Mouse (Mus musculus) forebrain, postnatal 0 days (tissue): ENCODE data around the gene Msln. TPM values are rescaled to one million over a fixed set of nuclear protein-coding genes. Genes with fewer than 3 reads are reported as not detected.

Experiments used
- ATAC-seq: fragments of 200-750 bp; cut with Nextera tagmentation; 2 replicates; pipeline ENCODE4 v1.8.0; 2017; ENCODE audit warnings: mild to moderate bottlenecking, moderate library complexity
- DNase-seq: peaks from one replicate; pipeline ENCODE4 v3.0.0-alpha.2; 2015
- H3K27ac ChIP-seq: fragments of 300-500 bp; sonication (generic); 2 replicates; pipeline ENCODE4 v1.5.1; 2014; ENCODE audit warnings: low read depth, mild to moderate bottlenecking, antibody characterized with exemption, low read length, moderate library complexity, mixed read lengths
- H3K27me3 ChIP-seq: fragments of 300-500 bp; sonication (generic); 2 replicates; pipeline ENCODE4 v1.6.1; 2014; ENCODE audit warnings: mild to moderate bottlenecking, low read length, mixed read lengths; ENCODE audit not compliant: insufficient read depth
- H3K36me3 ChIP-seq: fragments of 300-500 bp; sonication (generic); 2 replicates; pipeline ENCODE4 v1.6.1; 2014; ENCODE audit warnings: mild to moderate bottlenecking, moderate library complexity; ENCODE audit not compliant: insufficient read depth
- H3K4me1 ChIP-seq: fragments of 300-500 bp; sonication (generic); 2 replicates; pipeline ENCODE4 v1.6.1; 2014; ENCODE audit warnings: antibody characterized with exemption; ENCODE audit not compliant: insufficient read depth
- H3K4me2 ChIP-seq: fragments of 300-500 bp; sonication (generic); 2 replicates; pipeline ENCODE4 v1.6.1; 2014; ENCODE audit warnings: low read depth, mild to moderate bottlenecking, moderate library complexity
- H3K4me3 ChIP-seq: fragments of 300-500 bp; sonication (generic); 2 replicates; pipeline ENCODE4 v1.5.1; 2014; ENCODE audit warnings: low read depth, low read length, mixed read lengths
- H3K9ac ChIP-seq: fragments of 300-500 bp; sonication (generic); 2 replicates; pipeline ENCODE4 v1.6.1; 2014; ENCODE audit warnings: mild to moderate bottlenecking
- H3K9me3 ChIP-seq: fragments of 300-500 bp; sonication (generic); 2 replicates; pipeline ENCODE4 v1.6.1; 2016; ENCODE audit warnings: low read length
- CTCF ChIP-seq: sonication (generic); IDR thresholded peaks from 2 replicates; pipeline ENCODE4 v1.5.1; 2016; ENCODE audit warnings: antibody characterized with exemption, control low read depth, low read depth
- WGBS: fragments of 180-500 bp; shearing (Covaris S2); extraction: QIAGEN DNeasy Blood & Tissue Kit; methylation state at CpG from one replicate; pipeline ENCODE4 v1.1.7; 2014; 5-methylcytosine and 5-hydroxymethylcytosine counted together
- polyA plus RNA-seq: library from polyadenylated mRNA; unstranded; fragments of >200 nt; fragmentation: Nextera tagmentation; extraction: Ambion mirVana; gene quantifications from 2 replicates; pipeline ENCODE4 v1.2.1, GENCODE M21; 2015
- total RNA-seq: library from RNA; depleted of rRNA; stranded (reverse); fragments of >200 nt; gene quantifications from 2 replicates; pipeline ENCODE4 v1.2.3, GENCODE M21; 2014; rRNA removed

Msln gene
- total RNA-seq (2.1 and 4.0 TPM in 2 replicates), polyA plus RNA-seq (0.97 and 1.3 TPM in 2 replicates)

- no peaks in the 10 kb centered on the region for H3K36me3 ChIP-seq
- no peak within 1 kb of the TSS for H3K27ac ChIP-seq
- WGBS = 83% methylated on average over 9 of the region's 9 CpGs
- H3K27me3 ChIP-seq = no peaks in the 10 kb centered on the region
- ATAC-seq (no peak), DNase-seq (no peak)
- H3K9me3 ChIP-seq = no peaks in the 10 kb centered on the region
- no peak for TF ChIP-seq CTCF
- H3K4me3 ChIP-seq = no peak within 1 kb of the TSS
- H3K4me1 ChIP-seq = no peaks in the 10 kb centered on the region
- no peak within 1 kb of the TSS for H3K9ac ChIP-seq
- H3K4me2 ChIP-seq = no peak within 1 kb of the TSS
These were observed at the start of gene Msln for GRCm38 (mm10) chr17:25754241-25754640. Gene Msln (minus strand): TSS chr17:25754378.

- H3K9ac ChIP-seq = peak overlapping the region; percentile 40
- no peak overlapping the region for H3K4me3 ChIP-seq
- 7% methylated on average over 10 of the region's 10 CpGs for WGBS
- peak; percentile 96 for ATAC-seq
- H3K9me3 ChIP-seq = no peaks in the 10 kb centered on the region
- peak; percentile 89 for DNase-seq
- H3K36me3 ChIP-seq = no peaks in the 10 kb centered on the region
- TF ChIP-seq CTCF = no peak
- H3K4me1 ChIP-seq = peaks cover 10% of the 10 kb centered on the region
- H3K27ac ChIP-seq = peak overlapping the region; percentile 89
- no peaks in the 10 kb centered on the region for H3K27me3 ChIP-seq
- H3K4me2 ChIP-seq = peak overlapping the region; percentile 33
These were observed 48.8 kb upstream of the Msln start for GRCm38 (mm10) chr17:25802825-25803517.

- DNase-seq (peak; percentile 82), ATAC-seq (peak; percentile 32; the same call in 1 of the 2 replicates)
- Histone ChIP-seq H3K36me3 (no peaks in the 10 kb centered on the region), H3K27ac (no peak overlapping the region), H3K27me3 (peaks cover 6% of the 10 kb centered on the region; the same call in 1 of the 2 replicates), H3K4me2 (no peak overlapping the region), H3K4me1 (peaks cover 9% of the 10 kb centered on the region; the same call in 1 of the 2 replicates), H3K9me3 (no peaks in the 10 kb centered on the region), H3K9ac (no peak overlapping the region), H3K4me3 (no peak overlapping the region)
- 5% methylated on average over 6 of the region's 6 CpGs for WGBS
- peak; percentile 87 for TF ChIP-seq CTCF
These were observed 46.9 kb upstream of the Msln start for GRCm38 (mm10) chr17:25801029-25801428.

- Histone ChIP-seq H3K4me3 (peak within 1 kb of the TSS; percentile 47), H3K27me3 (peaks cover 6% of the 10 kb centered on the region; the same call in 1 of the 2 replicates), H3K36me3 (no peaks in the 10 kb centered on the region), H3K4me2 (peak within 1 kb of the TSS; percentile 64), H3K9ac (peak within 1 kb of the TSS; percentile 45), H3K27ac (peak within 1 kb of the TSS; percentile 16; the same call in 1 of the 2 replicates), H3K4me1 (peaks cover 11% of the 10 kb centered on the region), H3K9me3 (no peaks in the 10 kb centered on the region)
- DNase-seq (peak; percentile 69), ATAC-seq (peak; percentile 66)
- TF ChIP-seq CTCF = no peak
- 1% methylated on average over 33 of the region's 35 CpGs for WGBS
These were observed 42.8 kb upstream of the Msln start, which contains the start of gene Metrn for GRCm38 (mm10) chr17:25796951-25797369. Gene Metrn (minus strand): TSS chr17:25797136.

- peak overlapping the region; percentile 64 for H3K4me2 ChIP-seq
- H3K36me3 ChIP-seq = no peaks in the 10 kb centered on the region
- DNase-seq = no peak
- peak overlapping the region; percentile 47 for H3K4me3 ChIP-seq
- peak overlapping the region; percentile 45; the same call in 1 of the 2 replicates for H3K9ac ChIP-seq
- H3K4me1 ChIP-seq = peaks cover 11% of the 10 kb centered on the region
- H3K27ac ChIP-seq = peak overlapping the region; percentile 16; the same call in 1 of the 2 replicates
- 3% methylated on average over 37 of the region's 37 CpGs for WGBS
- peaks cover 6% of the 10 kb centered on the region; the same call in 1 of the 2 replicates for H3K27me3 ChIP-seq
- H3K9me3 ChIP-seq = no peaks in the 10 kb centered on the region
- TF ChIP-seq CTCF = no peak
- ATAC-seq = no peak
These were observed 42.1 kb upstream of the Msln start for GRCm38 (mm10) chr17:25796211-25796771.

GRCm38 (mm10) chr17:25795609-25796092 lies 41.5 kb upstream of the Msln start, which contains the start of gene AC134908.4:
Gene AC134908.4 (minus strand): TSS chr17:25795659.
- peak; percentile 10 for ATAC-seq
- Histone ChIP-seq H3K9ac (peak within 1 kb of the TSS; percentile 45; the same call in 1 of the 2 replicates), H3K36me3 (no peaks in the 10 kb centered on the region), H3K4me1 (peaks cover 11% of the 10 kb centered on the region), H3K4me3 (peak within 1 kb of the TSS; percentile 47), H3K9me3 (no peaks in the 10 kb centered on the region), H3K4me2 (peak within 1 kb of the TSS; percentile 64), H3K27me3 (peaks cover 6% of the 10 kb centered on the region; the same call in 1 of the 2 replicates), H3K27ac (peak within 1 kb of the TSS; percentile 41; the same call in 1 of the 2 replicates)
- DNase-seq = peak; percentile 48
- TF ChIP-seq CTCF = no peak
- 14% methylated on average over 6 of the region's 6 CpGs for WGBS

GRCm38 (mm10) chr17:25794998-25795397 lies 40.8 kb upstream of the Msln start:
- Histone ChIP-seq H3K4me1 (peaks cover 11% of the 10 kb centered on the region), H3K27me3 (peaks cover 6% of the 10 kb centered on the region; the same call in 1 of the 2 replicates)

More at GRCm38 (mm10) chr17:25794998-25795397, 40.8 kb upstream of the Msln start:
- TF ChIP-seq CTCF = no peak
- DNase-seq (no peak), ATAC-seq (no peak)
- Histone ChIP-seq H3K9me3 (no peaks in the 10 kb centered on the region), H3K9ac (no peak overlapping the region), H3K4me3 (no peak overlapping the region), H3K4me2 (peak overlapping the region; percentile 64), H3K36me3 (no peaks in the 10 kb centered on the region), H3K27ac (peak overlapping the region; percentile 41; the same call in 1 of the 2 replicates)
- 53% methylated on average over 17 of the region's 17 CpGs for WGBS
